Mouse (Mus musculus): ENCODE results near the gene B4gat1. TPM values are rescaled to one million over a fixed set of nuclear protein-coding genes. Genes with fewer than 3 reads are reported as not detected.

The B4gat1 gene
- total RNA-seq (2014; rRNA removed) (136 and 143 TPM in 2 replicates), polyA plus RNA-seq (2015; fragmentation: Nextera tagmentation; extraction: Ambion mirVana) (172 and 177 TPM in 2 replicates)

GRCm38 (mm10) chr19:5038709-5039156, at the start of gene B4gat1, which contains the start of gene AC124502.3:
TSS of gene B4gat1 (plus strand) at chr19:5038826.
TSS of gene AC124502.3 (plus strand) at chr19:5038891.
- H3K27ac ChIP-seq (ENCODE audit: low read depth, low read length), result peak within 1 kb of the TSS; percentile 82
- peak; percentile 92 for ATAC-seq (ENCODE audit: low FRiP score)
- peaks cover 15% of the 10 kb centered on the region for H3K4me1 ChIP-seq (ENCODE audit: insufficient read depth, low read length)
- H3K4me2 ChIP-seq (ENCODE audit: low read depth, low read length, poor library complexity, severe bottlenecking), result peak within 1 kb of the TSS; percentile 96
- H3K4me3 ChIP-seq (ENCODE audit: low read depth, low read length), result peak within 1 kb of the TSS; percentile 82
- no peaks in the 10 kb centered on the region for H3K27me3 ChIP-seq (ENCODE audit: insufficient read depth, low read length)
- TF ChIP-seq CTCF (IDR thresholded peaks at IDR 0.05), result peak; percentile 69
- WGBS, result under 1% methylated on average over 31 of the region's 44 CpGs
- H3K9me3 ChIP-seq (ENCODE audit: low read length), result no peaks in the 10 kb centered on the region
- H3K9ac ChIP-seq (replicated peaks; ENCODE audit: low read length, poor library complexity, severe bottlenecking), result peak within 1 kb of the TSS; percentile 71
- peak; percentile 97 for DNase-seq (ENCODE audit: low spot score)
- peaks cover 9% of the 10 kb centered on the region for H3K36me3 ChIP-seq (ENCODE audit: insufficient read depth, low read length)

- 4% methylated on average over 13 of the region's 13 CpGs for WGBS
- H3K4me3 ChIP-seq (ENCODE audit: low read depth, low read length), result peak overlapping the region; percentile 55
Observed at GRCm38 (mm10) chr19:4989013-4989412, 49.6 kb upstream of the B4gat1 start.

GRCm38 (mm10) chr19:4989434-4990255, 49.0 kb upstream of the B4gat1 start:
- peak overlapping the region; percentile 74 for H3K4me2 ChIP-seq (ENCODE audit: low read depth, low read length, poor library complexity, severe bottlenecking)
- peak overlapping the region; percentile 62 for H3K27ac ChIP-seq (ENCODE audit: low read depth, low read length)
- WGBS, result 6% methylated on average over 44 of the region's 47 CpGs
- TF ChIP-seq CTCF (IDR thresholded peaks at IDR 0.05), result peak; percentile 35
- no peaks in the 10 kb centered on the region for H3K9me3 ChIP-seq (ENCODE audit: low read length)
- peak overlapping the region; percentile 71 for H3K9ac ChIP-seq (replicated peaks; ENCODE audit: low read length, poor library complexity, severe bottlenecking)
- ATAC-seq (ENCODE audit: low FRiP score) (peak; percentile 79), DNase-seq (ENCODE audit: low spot score) (peak; percentile 83)
- peaks cover 17% of the 10 kb centered on the region for H3K36me3 ChIP-seq (ENCODE audit: insufficient read depth, low read length)
- H3K4me3 ChIP-seq (ENCODE audit: low read depth, low read length), result peak overlapping the region; percentile 55
- peaks cover 19% of the 10 kb centered on the region; the same call in 1 of the 2 replicates for H3K4me1 ChIP-seq (ENCODE audit: insufficient read depth, low read length)
- H3K27me3 ChIP-seq (ENCODE audit: insufficient read depth, low read length), result peaks cover 14% of the 10 kb centered on the region

More at GRCm38 (mm10) chr19:4989013-4989412, 49.6 kb upstream of the B4gat1 start:
- Histone ChIP-seq H3K9ac (replicated peaks; ENCODE audit: low read length, poor library complexity, severe bottlenecking) (peak overlapping the region; percentile 71; the same call in 1 of the 2 replicates), H3K27me3 (ENCODE audit: insufficient read depth, low read length) (peaks cover 20% of the 10 kb centered on the region), H3K4me1 (ENCODE audit: insufficient read depth, low read length) (peaks cover 13% of the 10 kb centered on the region; the same call in 1 of the 2 replicates), H3K9me3 (ENCODE audit: low read length) (no peaks in the 10 kb centered on the region), H3K36me3 (ENCODE audit: insufficient read depth, low read length) (peaks cover 22% of the 10 kb centered on the region), H3K4me2 (ENCODE audit: low read depth, low read length, poor library complexity, severe bottlenecking) (peak overlapping the region; percentile 74), H3K27ac (ENCODE audit: low read depth, low read length) (peak overlapping the region; percentile 62; the same call in 1 of the 2 replicates)
- ATAC-seq (ENCODE audit: low FRiP score) (no peak), DNase-seq (ENCODE audit: low spot score) (peak; percentile 74)
- peak; percentile 21; the same call in 1 of the 2 replicates for TF ChIP-seq CTCF (IDR thresholded peaks at IDR 0.05)

- peaks cover 23% of the 10 kb centered on the region; the same call in 1 of the 2 replicates for H3K4me1 ChIP-seq (ENCODE audit: insufficient read depth, low read length)
- ATAC-seq (ENCODE audit: low FRiP score), result no peak
Observed at GRCm38 (mm10) chr19:4990256-4990625, 48.4 kb upstream of the B4gat1 start, which contains the start of gene Npas4. TSS of gene Npas4 (minus strand) at chr19:4990316.

GRCm38 (mm10) chr19:4990716-4991115, 47.9 kb upstream of the B4gat1 start:
- WGBS, result 2% methylated on average over 15 of the region's 22 CpGs
- Histone ChIP-seq H3K9ac (replicated peaks; ENCODE audit: low read length, poor library complexity, severe bottlenecking) (0 out of 2 replicates have a peak overlapping the region, but pooled peaks have one; percentile 24), H3K36me3 (ENCODE audit: insufficient read depth, low read length) (peaks cover 14% of the 10 kb centered on the region), H3K4me2 (ENCODE audit: low read depth, low read length, poor library complexity, severe bottlenecking) (peak overlapping the region; percentile 74), H3K27ac (ENCODE audit: low read depth, low read length) (no peak overlapping the region), H3K27me3 (ENCODE audit: insufficient read depth, low read length) (peaks cover 9% of the 10 kb centered on the region), H3K9me3 (ENCODE audit: low read length) (no peaks in the 10 kb centered on the region), H3K4me1 (ENCODE audit: insufficient read depth, low read length) (peaks cover 23% of the 10 kb centered on the region; the same call in 1 of the 2 replicates), H3K4me3 (ENCODE audit: low read depth, low read length) (peak overlapping the region; percentile 26)
- 0 out of 2 replicates have a peak, but pooled peaks have one; percentile 26 for ATAC-seq (ENCODE audit: low FRiP score)
- DNase-seq (ENCODE audit: low spot score), result peak; percentile 21
- no peak for TF ChIP-seq CTCF (IDR thresholded peaks at IDR 0.05)

More at GRCm38 (mm10) chr19:4990256-4990625, 48.4 kb upstream of the B4gat1 start, which contains the start of gene Npas4:
- WGBS, result 9% methylated on average over 4 of the region's 4 CpGs
- H3K36me3 ChIP-seq (ENCODE audit: insufficient read depth, low read length), result peaks cover 17% of the 10 kb centered on the region
- H3K9ac ChIP-seq (replicated peaks; ENCODE audit: low read length, poor library complexity, severe bottlenecking), result peak within 1 kb of the TSS; percentile 71
- no peaks in the 10 kb centered on the region for H3K9me3 ChIP-seq (ENCODE audit: low read length)
- no peak for DNase-seq (ENCODE audit: low spot score)
- peak within 1 kb of the TSS; percentile 55 for H3K4me3 ChIP-seq (ENCODE audit: low read depth, low read length)
- H3K4me2 ChIP-seq (ENCODE audit: low read depth, low read length, poor library complexity, severe bottlenecking), result peak within 1 kb of the TSS; percentile 74
- H3K27ac ChIP-seq (ENCODE audit: low read depth, low read length), result peak within 1 kb of the TSS; percentile 62
- no peak; the same call in 1 of the 2 replicates for TF ChIP-seq CTCF (IDR thresholded peaks at IDR 0.05)
- H3K27me3 ChIP-seq (ENCODE audit: insufficient read depth, low read length), result peaks cover 11% of the 10 kb centered on the region

Data from midbrain, postnatal 0 days (tissue).